Mouse (Mus musculus): ENCODE measurements around the gene Gm14862. TPM values are rescaled to one million over a fixed set of nuclear protein-coding genes. Genes with fewer than 3 reads are reported as not detected.

Gene Gm14862
- polyA plus RNA-seq, 1 experiment from 2014 or later, result 1.9 TPM

DNA sequence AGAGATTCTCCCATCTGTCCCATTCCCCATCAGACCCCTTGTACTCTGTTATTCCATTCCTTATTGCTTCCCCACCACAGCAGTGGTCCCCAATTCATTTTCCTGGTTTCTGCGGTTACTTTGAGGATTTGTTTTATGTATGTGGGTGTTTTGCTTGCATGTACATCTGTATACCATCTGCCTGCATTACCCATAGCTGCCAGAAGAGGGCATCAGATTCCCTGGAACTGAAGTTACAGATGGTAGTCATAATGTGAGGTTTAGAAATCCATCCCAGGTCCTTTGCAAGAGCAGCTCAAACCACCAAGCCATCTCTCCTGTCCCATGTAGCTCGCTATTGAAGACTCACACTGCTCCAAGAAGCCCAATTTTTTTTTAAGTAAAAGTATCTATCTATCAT is 40.5 kb downstream of the Gm14862 start:
- Histone ChIP-seq H3K9me3 (ENCODE audit: low read length) (no peaks in the 10 kb centered on the region), H3K4me3 (ENCODE audit: low read depth, low read length) (no peak overlapping the region), H3K36me3 (replicated peaks; ENCODE audit: insufficient read depth, low read length) (no peaks in the 10 kb centered on the region), H3K4me1 (ENCODE audit: insufficient read depth) (no peaks in the 10 kb centered on the region), H3K9ac (replicated peaks) (no peak overlapping the region), H3K4me2 (ENCODE audit: low read depth, low read length) (no peak overlapping the region), H3K27ac (ENCODE audit: low read depth) (no peak overlapping the region), H3K27me3 (ENCODE audit: insufficient read depth, low read length) (no peaks in the 10 kb centered on the region)
- peak; percentile 44 for DNase-seq
- no peak for ATAC-seq
- peak; percentile 70 for TF ChIP-seq CTCF (IDR thresholded peaks at IDR 0.05; ENCODE audit: low read depth)
- TF ChIP-seq EP300 (IDR thresholded peaks at IDR 0.05; ENCODE audit: low read depth), result no peak
- 82% methylated on average over 2 of the region's 2 CpGs for WGBS (ENCODE audit: insufficient replicate concordance)

DNA sequence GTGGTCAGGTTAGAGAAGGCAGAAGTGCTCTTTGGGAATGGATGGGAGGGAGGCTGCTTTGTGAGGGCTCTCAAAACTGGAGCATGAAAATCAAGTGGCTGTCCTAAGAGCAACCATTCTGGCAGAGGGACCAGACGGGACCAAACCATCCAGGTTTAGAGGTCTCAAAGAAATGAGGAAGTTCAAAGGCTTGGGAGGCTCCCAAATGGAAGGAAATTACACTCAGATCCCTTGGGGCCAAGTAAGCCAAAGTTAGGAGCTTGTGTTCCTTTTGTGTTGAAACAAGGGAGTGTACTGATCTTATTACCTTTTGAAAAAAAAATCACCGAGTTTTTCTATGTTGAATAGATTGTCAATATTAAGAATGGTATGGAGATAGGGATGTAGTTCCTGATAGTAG is 51.6 kb downstream of the Gm14862 start:
- peaks cover 3% of the 10 kb centered on the region for H3K27me3 ChIP-seq (ENCODE audit: insufficient read depth, low read length)
- H3K9ac ChIP-seq (replicated peaks), result no peak overlapping the region
- no peak overlapping the region for H3K27ac ChIP-seq (ENCODE audit: low read depth)
- DNase-seq, result no peak
- 68% methylated on average over 2 of the region's 2 CpGs for WGBS (ENCODE audit: insufficient replicate concordance)
- no peaks in the 10 kb centered on the region for H3K9me3 ChIP-seq (ENCODE audit: low read length)
- TF ChIP-seq CTCF (IDR thresholded peaks at IDR 0.05; ENCODE audit: low read depth) (no peak), EP300 (IDR thresholded peaks at IDR 0.05; ENCODE audit: low read depth) (no peak)
- no peaks in the 10 kb centered on the region for H3K4me1 ChIP-seq (ENCODE audit: insufficient read depth)
- H3K4me2 ChIP-seq (ENCODE audit: low read depth, low read length), result no peak overlapping the region
- ATAC-seq, result no peak
- H3K36me3 ChIP-seq (replicated peaks; ENCODE audit: insufficient read depth, low read length), result no peaks in the 10 kb centered on the region
- no peak overlapping the region for H3K4me3 ChIP-seq (ENCODE audit: low read depth, low read length)

DNA sequence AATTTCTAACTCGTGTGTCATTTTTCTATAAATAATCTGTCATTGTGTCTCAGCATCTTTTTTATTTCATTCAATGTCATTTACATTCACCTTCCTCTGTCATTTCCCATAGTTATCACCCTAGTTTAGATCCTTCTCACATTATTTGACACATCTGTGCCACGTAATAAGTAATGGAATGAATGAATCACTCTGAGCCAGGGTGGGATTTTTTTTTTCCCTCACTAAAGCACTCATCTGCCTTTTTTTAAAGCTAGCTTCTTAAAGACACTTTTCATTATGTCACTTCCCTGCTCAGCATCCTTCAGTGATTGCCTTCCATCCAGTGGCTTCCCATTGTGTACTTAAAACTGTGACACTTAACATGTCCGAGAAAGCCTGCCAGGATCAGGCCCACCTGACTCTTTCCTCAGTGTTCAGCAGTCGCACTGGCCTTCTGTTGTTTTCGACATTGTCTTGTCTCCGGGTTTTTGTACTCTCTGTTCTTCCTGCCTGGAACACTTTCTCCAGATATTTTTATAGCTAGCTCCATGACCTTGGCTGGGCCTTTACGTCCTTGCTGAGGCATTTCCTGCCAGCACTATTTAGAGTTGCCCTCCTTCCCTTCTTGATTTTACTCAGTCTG is 53.8 kb downstream of the Gm14862 start:
- DNase-seq (no peak), ATAC-seq (no peak)
- no peaks in the 10 kb centered on the region for H3K36me3 ChIP-seq (replicated peaks; ENCODE audit: insufficient read depth, low read length)
- TF ChIP-seq CTCF (IDR thresholded peaks at IDR 0.05; ENCODE audit: low read depth) (no peak), EP300 (IDR thresholded peaks at IDR 0.05; ENCODE audit: low read depth) (peak; percentile 28; the same call in 1 of the 2 replicates)
- no peak overlapping the region for H3K9ac ChIP-seq (replicated peaks)
- H3K27me3 ChIP-seq (ENCODE audit: insufficient read depth, low read length), result peaks cover 13% of the 10 kb centered on the region
- no peak overlapping the region for H3K4me2 ChIP-seq (ENCODE audit: low read depth, low read length)
- 62% methylated on average over 7 of the region's 7 CpGs for WGBS (ENCODE audit: insufficient replicate concordance)
- H3K9me3 ChIP-seq (ENCODE audit: low read length), result no peaks in the 10 kb centered on the region
- H3K4me3 ChIP-seq (ENCODE audit: low read depth, low read length), result no peak overlapping the region
- no peaks in the 10 kb centered on the region for H3K4me1 ChIP-seq (ENCODE audit: insufficient read depth)
- H3K27ac ChIP-seq (ENCODE audit: low read depth), result no peak overlapping the region

DNA sequence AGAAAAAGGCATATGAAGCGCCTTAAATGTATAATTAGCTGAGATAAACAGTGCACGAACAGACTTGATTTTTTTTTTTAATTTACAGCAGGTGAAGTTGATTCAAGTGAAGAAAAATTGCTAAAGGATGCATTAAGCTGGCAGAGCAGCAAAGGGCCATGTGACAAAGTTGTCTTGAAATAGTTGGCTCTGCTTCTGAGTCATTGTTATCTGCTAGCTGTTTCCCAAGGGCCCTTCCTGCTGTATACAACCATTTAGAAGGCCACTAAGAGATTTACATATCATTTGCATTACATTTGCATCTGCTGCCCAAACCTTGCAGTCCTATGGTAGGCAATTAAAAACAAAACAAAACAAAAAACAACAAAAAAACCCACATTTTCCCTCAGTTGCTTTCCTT is 54.7 kb downstream of the Gm14862 start:
- no peak overlapping the region for H3K9ac ChIP-seq (replicated peaks)
- H3K36me3 ChIP-seq (replicated peaks; ENCODE audit: insufficient read depth, low read length), result no peaks in the 10 kb centered on the region
- TF ChIP-seq CTCF (IDR thresholded peaks at IDR 0.05; ENCODE audit: low read depth), result no peak
- TF ChIP-seq EP300 (IDR thresholded peaks at IDR 0.05; ENCODE audit: low read depth), result no peak
- DNase-seq (no peak), ATAC-seq (no peak)
- H3K27ac ChIP-seq (ENCODE audit: low read depth), result no peak overlapping the region
- peaks cover 13% of the 10 kb centered on the region for H3K27me3 ChIP-seq (ENCODE audit: insufficient read depth, low read length)
- H3K9me3 ChIP-seq (ENCODE audit: low read length), result no peaks in the 10 kb centered on the region
- WGBS (ENCODE audit: insufficient replicate concordance), result 60% methylated on average over 2 of the region's 2 CpGs
- no peak overlapping the region for H3K4me2 ChIP-seq (ENCODE audit: low read depth, low read length)
- no peaks in the 10 kb centered on the region for H3K4me1 ChIP-seq (ENCODE audit: insufficient read depth)
- no peak overlapping the region for H3K4me3 ChIP-seq (ENCODE audit: low read depth, low read length)

Other genes with a start within 250 kb of the Gm14862 start
- not detected in 2 replicates for gene Fthl17e, start 223.4 kb downstream of the Gm14862 start, polyA plus RNA-seq (2015; fragmentation: Nextera tagmentation; extraction: Ambion mirVana)
- not detected in 2 replicates for gene Fthl17f, start 193.9 kb downstream of the Gm14862 start, polyA plus RNA-seq (2015; fragmentation: Nextera tagmentation; extraction: Ambion mirVana)
- not detected in 2 replicates for gene 4930402K13Rik, start 152.3 kb downstream of the Gm14862 start, polyA plus RNA-seq (2015; fragmentation: Nextera tagmentation; extraction: Ambion mirVana)
- 0.09 and 0.13 TPM in 2 replicates for gene Lancl3, start 57.0 kb downstream of the Gm14862 start, polyA plus RNA-seq (2015; fragmentation: Nextera tagmentation; extraction: Ambion mirVana)
- 4.8 and 5.9 TPM in 2 replicates for gene Xk, start 15.9 kb upstream of the Gm14862 start, polyA plus RNA-seq (2015; fragmentation: Nextera tagmentation; extraction: Ambion mirVana)
- gene H2al1m, start 26.9 kb upstream of the Gm14862 start, polyA plus RNA-seq (2015; fragmentation: Nextera tagmentation; extraction: Ambion mirVana), result 0.44 and 0.74 TPM in 2 replicates
- gene H2al1k, start 93.7 kb upstream of the Gm14862 start, polyA plus RNA-seq (2015; fragmentation: Nextera tagmentation; extraction: Ambion mirVana), result not detected in 2 replicates
- gene Cybb, start 230.9 kb upstream of the Gm14862 start, polyA plus RNA-seq (2015; fragmentation: Nextera tagmentation; extraction: Ambion mirVana), result 23.1 and 23.8 TPM in 2 replicates